Mouse (Mus musculus): Measurements from ENCODE around the gene Hmga2. TPM values are rescaled to one million over a fixed set of nuclear protein-coding genes. Genes with fewer than 3 reads are reported as not detected.

Hmga2 gene
- polyA plus RNA-seq, 1 experiment from 2014 or later = 59.2 TPM

DNA sequence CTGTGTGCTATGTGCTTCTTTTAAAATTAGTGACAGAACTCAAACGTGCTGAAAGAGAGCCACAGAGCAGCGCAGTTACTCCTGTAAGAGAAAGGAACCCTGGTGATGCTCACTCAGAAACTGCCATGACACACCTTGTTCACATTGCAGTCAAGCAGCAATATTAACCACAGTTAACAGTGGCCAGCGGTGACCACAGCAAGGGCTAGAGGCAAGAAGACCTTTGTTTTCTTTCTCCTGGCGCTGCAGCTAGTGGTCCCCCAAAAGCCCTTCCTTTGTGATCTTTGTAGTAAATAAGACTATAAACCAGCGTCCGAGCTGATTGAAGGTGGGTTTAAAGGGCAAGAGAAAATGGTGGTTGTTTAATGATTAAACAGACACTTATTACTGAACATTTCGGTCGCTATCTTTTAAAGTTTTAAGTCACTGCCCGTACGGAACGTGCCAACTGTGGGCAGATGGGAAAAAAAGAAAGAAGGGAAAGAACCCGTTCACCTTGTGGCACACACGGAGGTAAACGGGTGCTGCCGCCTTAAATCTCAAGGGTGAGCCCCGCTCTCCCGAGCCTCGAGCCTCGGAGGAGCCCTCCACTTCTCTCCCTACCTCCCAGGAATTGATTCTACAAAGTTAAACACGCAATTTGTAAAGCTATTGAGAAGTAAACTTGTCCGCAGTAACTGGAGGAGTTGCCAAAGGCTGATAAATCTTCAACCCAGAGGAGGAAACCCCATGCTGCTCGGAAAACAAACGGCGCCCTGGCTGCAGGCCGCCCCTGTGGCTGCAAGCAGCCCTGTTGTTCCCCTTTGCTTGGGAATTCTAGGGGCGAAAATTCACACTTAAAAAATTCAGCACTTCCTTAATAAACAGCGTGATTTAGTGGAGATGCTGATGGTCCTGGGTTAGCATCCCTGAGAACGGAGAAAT lies 85.1 kb downstream of the Hmga2 start:
- H3K4me2 ChIP-seq = peak overlapping the region; percentile 14; the same call in 1 of the 2 replicates
- peaks cover 8% of the 10 kb centered on the region; the same call in 1 of the 2 replicates for H3K36me3 ChIP-seq
- H3K27me3 ChIP-seq = no peaks in the 10 kb centered on the region
- H3K4me3 ChIP-seq = no peak overlapping the region
- no peak overlapping the region for H3K9ac ChIP-seq
- ATAC-seq (ENCODE audit: insufficient number of reproducible peaks, insufficient read depth, low FRiP score, low TSS enrichment, low read depth) = no peak
- H3K9me3 ChIP-seq = no peaks in the 10 kb centered on the region
- H3K4me1 ChIP-seq = peaks cover 50% of the 10 kb centered on the region
- 44% methylated on average over 28 of the region's 28 CpGs for WGBS
- no peak overlapping the region for H3K27ac ChIP-seq

DNA sequence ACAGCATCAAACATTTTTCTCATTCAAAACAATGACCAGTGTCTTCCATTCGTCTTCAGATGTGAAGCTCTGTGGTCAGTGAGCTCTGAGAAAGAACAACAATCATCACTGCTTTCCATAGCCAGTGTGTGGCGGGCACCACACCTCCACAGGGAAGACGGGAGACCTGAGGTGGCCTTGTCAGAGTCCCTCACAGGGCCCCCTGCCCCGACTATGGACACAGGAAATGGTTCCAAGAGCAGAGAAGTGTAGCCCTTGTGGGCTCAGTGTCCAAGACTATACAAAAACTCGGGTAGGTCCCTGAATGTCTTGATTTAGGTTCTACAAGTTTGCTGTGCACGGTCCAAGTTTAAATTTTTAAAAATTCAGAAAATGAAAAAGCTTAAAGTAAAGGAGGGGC lies 86.6 kb downstream of the Hmga2 start:
- Histone ChIP-seq H3K4me3 (no peak overlapping the region), H3K4me2 (no peak overlapping the region), H3K4me1 (peaks cover 64% of the 10 kb centered on the region), H3K9me3 (no peaks in the 10 kb centered on the region), H3K27ac (no peak overlapping the region; the same call in 1 of the 2 replicates), H3K27me3 (no peaks in the 10 kb centered on the region), H3K9ac (no peak overlapping the region), H3K36me3 (peaks cover 8% of the 10 kb centered on the region; the same call in 1 of the 2 replicates)
- WGBS = 61% methylated on average over 6 of the region's 6 CpGs
- ATAC-seq (ENCODE audit: insufficient number of reproducible peaks, insufficient read depth, low FRiP score, low TSS enrichment, low read depth) = no peak

DNA sequence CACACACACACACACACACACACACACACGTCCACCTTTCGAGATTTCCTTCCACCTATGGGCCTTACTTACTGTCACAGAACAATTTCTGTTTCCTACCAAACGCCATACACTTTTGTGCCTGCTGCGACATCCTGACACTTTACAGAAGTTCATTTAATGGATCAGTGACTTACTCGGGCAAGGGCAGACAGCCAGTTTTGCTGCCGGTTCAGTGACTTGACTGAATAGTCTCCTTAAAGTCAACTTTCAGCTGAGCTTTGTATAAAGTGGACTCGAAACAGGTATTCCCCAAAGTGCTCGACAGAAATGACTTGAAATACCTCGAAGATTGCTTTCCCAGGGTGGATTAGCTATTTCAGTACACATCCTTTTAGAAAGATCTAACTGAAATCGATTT lies 87.3 kb downstream of the Hmga2 start:
- Histone ChIP-seq H3K9ac (no peak overlapping the region), H3K27me3 (no peaks in the 10 kb centered on the region), H3K9me3 (no peaks in the 10 kb centered on the region), H3K36me3 (peaks cover 8% of the 10 kb centered on the region; the same call in 1 of the 2 replicates), H3K4me2 (no peak overlapping the region), H3K27ac (0 out of 2 replicates have a peak overlapping the region, but pooled peaks have one; percentile 8), H3K4me3 (no peak overlapping the region), H3K4me1 (peaks cover 66% of the 10 kb centered on the region)
- no peak for ATAC-seq (ENCODE audit: insufficient number of reproducible peaks, insufficient read depth, low FRiP score, low TSS enrichment, low read depth)
- WGBS = 52% methylated on average over 10 of the region's 10 CpGs

DNA sequence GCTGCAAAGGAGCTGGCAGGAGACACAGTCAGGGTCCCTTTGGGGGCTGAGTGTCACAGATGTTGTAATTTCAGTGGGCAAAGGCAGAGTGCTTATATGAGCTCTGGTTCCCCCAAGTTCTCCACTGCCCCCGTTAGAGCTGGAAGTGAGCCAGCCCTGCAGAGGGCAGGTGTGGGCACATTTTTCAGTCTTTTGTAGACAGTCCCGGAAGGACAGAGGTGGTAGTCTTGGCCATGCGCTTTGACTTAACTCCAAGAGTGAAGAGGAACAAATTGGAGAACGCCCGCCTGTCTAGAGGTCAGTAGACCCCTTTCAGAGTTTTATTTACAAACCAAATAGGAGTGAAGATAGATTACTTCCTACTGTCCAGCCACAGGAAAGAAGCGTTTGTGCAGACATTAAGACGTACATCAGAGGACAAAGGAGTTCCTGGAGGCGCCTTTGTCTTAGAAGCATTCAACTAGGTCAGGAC lies 87.8 kb downstream of the Hmga2 start:
- H3K9ac ChIP-seq = no peak overlapping the region
- H3K4me3 ChIP-seq = no peak overlapping the region
- H3K27ac ChIP-seq = no peak overlapping the region
- H3K27me3 ChIP-seq = no peaks in the 10 kb centered on the region
- no peaks in the 10 kb centered on the region for H3K9me3 ChIP-seq
- peaks cover 71% of the 10 kb centered on the region for H3K4me1 ChIP-seq
- ATAC-seq (ENCODE audit: insufficient number of reproducible peaks, insufficient read depth, low FRiP score, low TSS enrichment, low read depth) = no peak
- no peak overlapping the region for H3K4me2 ChIP-seq
- peaks cover 8% of the 10 kb centered on the region; the same call in 1 of the 2 replicates for H3K36me3 ChIP-seq
- 58% methylated on average over 8 of the region's 8 CpGs for WGBS

DNA sequence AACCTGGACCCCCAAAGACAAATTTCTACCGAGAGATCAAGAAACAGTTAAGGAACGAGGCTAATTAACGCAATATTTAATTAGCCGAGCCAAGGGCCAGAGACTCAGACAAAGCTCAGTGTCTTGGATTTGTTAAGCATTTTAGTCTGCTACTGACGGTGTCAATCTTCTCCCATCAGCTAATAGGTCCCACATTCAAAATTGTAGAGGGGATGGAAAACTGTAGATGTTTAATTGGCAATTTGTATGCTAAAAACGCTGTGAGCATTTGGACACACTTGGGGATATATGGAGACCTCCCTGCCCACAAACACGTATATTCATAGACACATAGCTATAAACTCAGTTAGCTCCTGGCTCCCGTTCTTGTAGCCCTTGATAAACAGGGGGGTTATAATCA lies 89.2 kb downstream of the Hmga2 start:
- H3K36me3 ChIP-seq = peaks cover 8% of the 10 kb centered on the region; the same call in 1 of the 2 replicates
- 67% methylated on average over 8 of the region's 8 CpGs for WGBS
- H3K9ac ChIP-seq = no peak overlapping the region

DNA sequence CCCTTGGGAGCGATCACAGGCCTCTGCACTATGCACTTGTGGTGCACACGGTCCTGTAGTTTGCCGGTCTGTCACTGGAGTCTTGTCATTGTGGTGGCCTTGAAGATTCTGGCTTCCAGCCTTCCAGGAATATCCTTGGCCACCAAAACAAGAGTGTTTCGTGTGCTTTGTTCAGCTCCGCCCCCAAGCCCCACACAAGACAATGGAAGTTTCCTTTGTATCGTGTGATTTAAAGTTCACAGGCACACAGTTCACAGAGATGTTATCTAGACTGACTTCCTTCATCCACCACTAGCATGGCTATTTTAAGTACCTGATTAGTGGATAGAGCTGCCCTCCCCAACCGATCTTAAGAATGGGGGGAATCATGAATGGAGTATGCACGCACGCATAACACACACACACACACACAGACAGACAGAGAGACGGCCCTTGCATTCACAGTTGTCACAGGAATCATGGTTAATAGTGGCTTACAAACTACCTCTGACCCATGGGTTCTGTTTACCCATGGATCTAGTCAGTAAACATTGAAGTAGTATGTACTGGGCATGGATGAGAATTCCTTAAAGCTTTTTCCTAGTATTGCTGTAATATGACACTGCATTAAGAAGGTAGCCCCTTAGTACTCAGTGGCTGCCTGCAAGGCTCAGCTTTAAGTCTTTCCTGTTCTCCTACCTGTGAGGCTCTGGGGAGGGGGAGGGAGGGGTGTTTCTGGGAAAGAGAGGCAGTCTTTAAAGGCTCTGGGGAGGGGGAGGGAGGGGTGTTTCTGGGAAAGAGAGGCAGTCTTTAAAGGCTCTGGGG lies 91.3 kb downstream of the Hmga2 start:
- H3K9me3 ChIP-seq = no peaks in the 10 kb centered on the region
- H3K27ac ChIP-seq = 0 out of 2 replicates have a peak overlapping the region, but pooled peaks have one; percentile 3
- ATAC-seq (ENCODE audit: insufficient number of reproducible peaks, insufficient read depth, low FRiP score, low TSS enrichment, low read depth) = 0 out of 2 replicates have a peak, but pooled peaks have one; percentile 44
- no peak overlapping the region for H3K4me3 ChIP-seq
- peaks cover 50% of the 10 kb centered on the region for H3K4me1 ChIP-seq
- WGBS = 56% methylated on average over 10 of the region's 10 CpGs
- no peak overlapping the region for H3K9ac ChIP-seq
- no peak overlapping the region for H3K4me2 ChIP-seq
- peaks cover 8% of the 10 kb centered on the region; the same call in 1 of the 2 replicates for H3K36me3 ChIP-seq
- no peaks in the 10 kb centered on the region for H3K27me3 ChIP-seq

More for the DNA sequence above, 89.2 kb downstream of the Hmga2 start:
- Histone ChIP-seq H3K27me3 (no peaks in the 10 kb centered on the region), H3K27ac (no peak overlapping the region), H3K4me1 (peaks cover 64% of the 10 kb centered on the region), H3K4me2 (no peak overlapping the region), H3K4me3 (no peak overlapping the region), H3K9me3 (no peaks in the 10 kb centered on the region)
- no peak for ATAC-seq (ENCODE audit: insufficient number of reproducible peaks, insufficient read depth, low FRiP score, low TSS enrichment, low read depth)

DNA sequence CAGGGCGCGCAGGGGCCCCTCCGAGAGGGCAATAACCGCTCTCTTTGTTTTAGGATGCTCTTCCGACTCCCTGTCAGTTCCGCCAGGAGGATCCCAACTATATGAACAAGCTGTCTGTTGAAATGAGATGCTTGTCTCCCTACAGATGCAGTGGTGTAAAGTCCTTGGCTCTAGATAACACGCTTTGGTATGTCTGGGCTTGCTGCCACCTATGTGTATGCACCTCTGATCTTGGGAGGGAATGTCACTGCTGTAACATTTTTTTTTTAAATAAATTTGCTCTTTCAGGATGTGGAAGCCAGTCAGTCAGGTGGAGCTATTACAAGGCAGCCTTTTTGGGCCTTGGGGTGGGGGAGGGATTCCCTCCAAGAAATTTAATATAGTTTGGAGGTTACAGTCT lies 92.2 kb downstream of the Hmga2 start:
- Histone ChIP-seq H3K27me3 (no peaks in the 10 kb centered on the region), H3K27ac (no peak overlapping the region; the same call in 1 of the 2 replicates), H3K4me3 (no peak overlapping the region), H3K9me3 (no peaks in the 10 kb centered on the region), H3K4me1 (peaks cover 49% of the 10 kb centered on the region), H3K9ac (no peak overlapping the region), H3K4me2 (no peak overlapping the region), H3K36me3 (peaks cover 10% of the 10 kb centered on the region; the same call in 1 of the 2 replicates)
- no peak for ATAC-seq (ENCODE audit: insufficient number of reproducible peaks, insufficient read depth, low FRiP score, low TSS enrichment, low read depth)
- WGBS = 58% methylated on average over 7 of the region's 7 CpGs

DNA sequence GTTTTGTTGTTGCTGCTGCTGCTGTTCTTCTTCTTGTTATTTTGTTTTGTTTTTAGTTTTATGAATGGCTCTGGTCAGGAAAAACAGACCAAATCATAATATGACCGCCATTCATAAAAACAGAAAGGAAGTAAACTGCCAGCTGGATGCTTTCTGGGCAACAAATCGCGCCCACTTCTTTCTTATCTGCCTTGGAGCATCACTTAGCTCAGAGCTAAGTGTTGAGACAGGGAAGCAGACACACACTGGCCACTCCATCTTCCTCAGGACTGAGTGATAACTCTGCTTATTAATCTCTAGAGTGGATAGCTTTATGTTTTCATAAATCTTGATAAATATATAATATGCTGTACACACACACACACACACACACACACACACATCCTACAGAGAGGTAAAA lies 98.5 kb downstream of the Hmga2 start:
- H3K27me3 ChIP-seq = no peaks in the 10 kb centered on the region
- peaks cover 30% of the 10 kb centered on the region for H3K4me1 ChIP-seq
- peaks cover 13% of the 10 kb centered on the region; the same call in 1 of the 2 replicates for H3K36me3 ChIP-seq
- no peak overlapping the region for H3K4me3 ChIP-seq
- no peak overlapping the region for H3K9ac ChIP-seq
- H3K27ac ChIP-seq = peak overlapping the region; percentile 56
- no peak for ATAC-seq (ENCODE audit: insufficient number of reproducible peaks, insufficient read depth, low FRiP score, low TSS enrichment, low read depth)
- 84% methylated on average over 3 of the region's 3 CpGs for WGBS
- peak overlapping the region; percentile 32 for H3K4me2 ChIP-seq
- H3K9me3 ChIP-seq = no peaks in the 10 kb centered on the region

DNA sequence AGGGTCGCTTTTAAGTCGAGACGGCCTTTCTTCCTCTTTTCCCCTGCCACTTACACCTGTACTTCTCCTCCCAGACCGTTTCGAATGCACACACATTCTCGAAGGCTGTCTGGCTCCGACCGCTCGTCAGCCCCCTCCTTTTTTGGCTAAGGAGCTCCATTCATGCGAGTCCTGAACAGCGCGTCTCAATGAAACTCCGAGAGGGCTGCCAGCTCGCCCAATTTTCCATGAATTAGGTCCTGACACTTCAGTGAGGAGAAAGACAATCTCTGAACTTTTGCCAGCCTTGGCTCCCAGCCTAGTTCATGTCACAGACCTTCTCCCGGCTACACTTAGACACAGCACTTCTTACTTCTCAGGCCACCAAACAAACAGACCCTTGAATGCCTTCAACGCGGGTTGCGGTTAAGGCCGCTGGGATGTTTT lies 98.9 kb downstream of the Hmga2 start:
- no peak overlapping the region for H3K9ac ChIP-seq
- ATAC-seq (ENCODE audit: insufficient number of reproducible peaks, insufficient read depth, low FRiP score, low TSS enrichment, low read depth) = peak; percentile 85
- H3K4me3 ChIP-seq = no peak overlapping the region
- H3K27ac ChIP-seq = peak overlapping the region; percentile 56
- H3K36me3 ChIP-seq = peaks cover 13% of the 10 kb centered on the region; the same call in 1 of the 2 replicates
- H3K4me1 ChIP-seq = peaks cover 30% of the 10 kb centered on the region
- no peaks in the 10 kb centered on the region for H3K9me3 ChIP-seq
- peak overlapping the region; percentile 32 for H3K4me2 ChIP-seq
- WGBS = 18% methylated on average over 19 of the region's 19 CpGs
- H3K27me3 ChIP-seq = no peaks in the 10 kb centered on the region

DNA sequence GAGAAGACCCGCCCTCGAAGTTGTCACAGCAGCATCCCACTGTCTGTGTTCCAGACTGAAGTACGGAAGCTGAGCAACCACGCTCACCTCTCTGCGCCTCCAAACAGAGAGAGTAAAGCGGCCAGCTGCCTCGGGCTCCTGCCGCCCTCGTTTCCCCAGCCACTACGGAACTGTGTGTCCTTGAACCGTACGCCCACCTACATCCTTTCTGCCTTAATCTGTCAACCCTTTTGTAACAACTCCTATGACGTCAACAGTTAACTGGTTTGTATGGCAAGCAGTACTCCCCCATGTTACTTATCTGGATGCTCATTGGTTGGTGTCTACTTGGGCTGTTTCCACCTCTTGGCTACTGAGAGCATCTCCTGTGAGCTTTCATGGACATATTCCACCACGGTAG lies 100.8 kb downstream of the Hmga2 start:
- Histone ChIP-seq H3K36me3 (peaks cover 16% of the 10 kb centered on the region; the same call in 1 of the 2 replicates), H3K27ac (no peak overlapping the region), H3K4me3 (no peak overlapping the region), H3K27me3 (no peaks in the 10 kb centered on the region), H3K4me1 (peaks cover 33% of the 10 kb centered on the region), H3K4me2 (no peak overlapping the region), H3K9me3 (no peaks in the 10 kb centered on the region), H3K9ac (no peak overlapping the region)
- WGBS = 89% methylated on average over 14 of the region's 14 CpGs
- no peak for ATAC-seq (ENCODE audit: insufficient number of reproducible peaks, insufficient read depth, low FRiP score, low TSS enrichment, low read depth)

DNA sequence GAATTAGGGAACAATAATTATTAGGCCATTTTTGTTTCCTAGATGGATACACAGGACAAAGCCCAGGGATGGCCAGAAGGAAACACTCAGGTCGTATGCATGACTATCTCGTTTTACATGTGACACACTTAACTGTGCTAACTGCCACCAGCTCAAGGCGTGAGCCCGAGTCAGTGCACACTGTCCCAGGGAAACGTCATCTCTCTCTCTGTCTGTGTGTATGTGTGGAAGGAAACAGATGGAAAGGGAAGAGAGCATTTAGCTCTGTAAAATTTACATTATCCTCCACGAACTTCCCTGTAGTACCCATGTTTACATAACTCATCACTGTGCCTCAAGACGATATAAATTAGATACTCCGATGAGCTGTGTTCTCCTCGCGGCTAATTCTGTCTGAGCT lies 105.1 kb downstream of the Hmga2 start:
- Histone ChIP-seq H3K4me1 (peaks cover 35% of the 10 kb centered on the region), H3K9me3 (no peaks in the 10 kb centered on the region), H3K4me2 (no peak overlapping the region), H3K27ac (no peak overlapping the region), H3K36me3 (peaks cover 10% of the 10 kb centered on the region; the same call in 1 of the 2 replicates), H3K9ac (no peak overlapping the region), H3K4me3 (no peak overlapping the region), H3K27me3 (no peaks in the 10 kb centered on the region)
- no peak for ATAC-seq (ENCODE audit: insufficient number of reproducible peaks, insufficient read depth, low FRiP score, low TSS enrichment, low read depth)
- WGBS = 56% methylated on average over 10 of the region's 10 CpGs

Data from embryonic facial prominence, embryonic 13.5 days (tissue).